Mouse (Mus musculus): Measurements from ENCODE around the gene Krt31.

Gene Krt31
- long read RNA-seq, experiment 1, result 0 reads
- long read RNA-seq, experiment 2, result 0 reads

DNA sequence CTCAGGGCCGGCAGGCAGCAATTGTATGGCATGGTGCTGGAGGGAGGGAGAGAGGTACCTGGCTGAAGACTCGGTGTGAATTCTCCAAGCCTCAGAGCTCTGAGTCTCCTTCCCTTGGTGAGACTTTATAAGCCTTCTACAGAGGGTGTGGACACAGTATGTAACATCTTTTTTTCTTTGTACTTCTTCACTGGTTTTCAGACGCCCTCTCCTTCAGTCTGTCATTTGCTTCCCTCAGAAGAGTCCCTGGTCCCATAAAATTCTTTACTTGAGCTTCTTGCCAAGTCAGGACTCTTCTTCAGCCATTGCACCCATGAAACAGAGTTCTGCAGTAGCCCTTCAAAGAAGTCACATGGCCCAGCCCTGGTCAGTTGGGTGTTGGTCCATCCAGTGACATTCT lies at the start of gene Krt31:
Gene Krt31 (minus strand): TSS at position 101 of the 400 bp plus-strand sequence.
- intact Hi-C loops (cut with DNase I), result no loop called here

DNA sequence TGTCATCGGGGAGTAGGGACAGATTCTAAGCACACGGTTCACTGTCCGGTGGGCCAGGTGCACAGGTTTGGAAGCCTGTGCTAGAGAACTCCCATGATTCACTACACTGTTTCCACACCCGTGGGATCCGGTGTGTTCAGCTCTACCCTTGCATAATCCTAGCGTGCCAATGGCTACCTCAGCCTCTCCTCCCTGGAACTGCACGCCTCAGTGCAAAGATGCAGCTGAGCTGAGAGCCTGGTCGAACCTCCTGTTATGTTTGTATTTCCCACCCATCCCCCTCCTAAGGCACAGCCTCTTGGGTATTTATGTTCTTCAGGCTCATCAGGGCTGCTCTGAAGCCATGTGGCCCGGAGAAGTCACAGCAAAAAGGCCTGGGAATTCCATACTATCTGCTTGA lies 47.5 kb upstream of the Krt31 start:
- intact Hi-C loops (cut with DNase I), result no loop called here

DNA sequence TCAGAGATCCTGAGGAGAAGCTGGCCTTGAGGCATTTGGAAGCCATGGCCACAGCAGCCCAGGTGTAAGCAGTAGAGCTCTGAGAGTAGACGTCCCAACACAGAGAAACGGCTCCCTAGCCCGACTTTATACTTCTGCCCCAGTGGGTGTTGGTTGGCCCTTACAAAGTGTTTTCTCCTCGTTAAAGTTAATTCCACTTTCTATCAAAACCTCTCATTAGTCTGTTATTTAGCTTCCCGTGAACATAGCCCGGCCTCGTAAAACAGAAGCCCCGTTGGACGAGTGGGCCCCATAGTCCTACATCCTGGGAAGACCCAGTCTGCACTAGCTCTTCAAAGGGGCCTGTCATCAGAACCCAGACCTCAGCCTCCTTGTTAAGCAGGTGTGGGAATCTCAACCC lies 45.8 kb upstream of the Krt31 start, which contains the start of gene Krt35:
Gene Krt35 (minus strand): TSS at position 101 of the 400 bp plus-strand sequence.
- intact Hi-C loops (cut with DNase I), result no loop called here

DNA sequence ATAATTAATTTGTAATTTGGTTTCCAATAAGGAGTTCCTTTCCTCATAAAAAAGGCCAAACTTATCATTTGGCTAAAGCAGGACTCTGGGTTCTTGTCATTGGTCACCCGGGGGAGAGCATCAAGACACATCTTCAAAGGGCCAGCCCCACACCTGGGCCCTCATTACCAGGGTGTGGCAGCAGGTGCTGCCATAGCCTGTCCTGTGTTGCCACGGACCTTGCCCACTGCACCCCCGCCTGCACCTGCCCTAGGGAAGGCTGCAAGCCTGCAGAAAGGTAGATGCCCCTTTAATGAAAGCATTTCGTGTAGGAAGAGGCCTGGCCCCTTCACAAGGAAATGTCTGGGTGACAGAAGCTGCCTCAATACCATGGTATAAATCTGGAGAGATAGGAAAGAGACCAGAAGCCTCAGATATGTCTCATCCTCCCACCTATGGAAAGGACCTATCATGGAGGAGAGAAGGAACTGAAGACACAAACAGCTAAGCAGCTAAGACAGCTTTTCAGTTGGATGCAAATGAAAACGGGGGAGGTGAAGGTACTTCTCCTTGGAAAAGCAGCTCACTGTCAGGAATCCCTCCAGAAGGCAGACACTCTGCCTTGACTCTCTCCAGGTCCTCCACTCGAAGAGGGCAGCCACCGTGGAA lies 38.2 kb upstream of the Krt31 start:
- intact Hi-C loops (cut with DNase I), result no loop called here

DNA sequence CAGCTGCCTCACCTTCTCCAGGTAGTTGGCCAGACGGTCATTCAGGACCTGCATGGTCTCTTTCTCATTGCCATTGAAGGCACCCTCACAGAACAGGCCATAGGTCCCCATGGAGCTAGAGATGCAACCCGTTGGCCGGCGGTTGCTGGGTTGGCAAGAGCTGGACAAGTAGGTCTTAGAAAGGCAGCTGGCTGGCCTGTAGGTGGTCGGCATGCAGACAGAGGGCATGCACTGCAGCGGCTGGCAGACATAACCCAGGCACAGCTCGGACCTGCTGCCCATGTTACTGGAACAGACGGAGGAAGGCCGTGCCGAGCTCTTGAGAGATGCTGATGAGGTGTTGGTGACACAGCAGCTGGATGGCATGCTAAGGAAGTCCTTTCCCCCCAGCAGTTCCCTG lies 37.5 kb upstream of the Krt31 start, which contains the start of gene Krt32:
Gene Krt32 (minus strand): TSS at position 366 of the 400 bp plus-strand sequence.
- intact Hi-C loops (cut with DNase I), result no loop called here

DNA sequence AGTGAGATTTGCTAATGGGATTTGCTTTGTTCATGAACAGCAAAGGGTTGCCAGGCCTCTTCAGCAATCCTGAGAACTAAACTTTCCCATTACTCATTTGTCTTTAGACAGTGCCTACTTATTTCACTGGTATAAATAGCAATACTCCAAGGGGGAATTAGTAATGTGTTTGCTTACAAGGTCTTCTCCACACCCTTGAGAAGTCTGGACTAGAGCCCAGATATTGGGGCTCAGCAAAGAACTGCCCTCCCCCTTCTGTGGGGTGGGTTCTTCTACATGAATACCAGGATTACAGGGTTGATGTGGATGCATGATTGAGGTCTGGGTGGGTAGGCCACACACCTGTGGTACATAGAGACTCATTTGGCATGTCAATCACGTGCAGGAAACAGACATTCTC lies 23.5 kb upstream of the Krt31 start:
- intact Hi-C loops (cut with DNase I), result no loop called here

DNA sequence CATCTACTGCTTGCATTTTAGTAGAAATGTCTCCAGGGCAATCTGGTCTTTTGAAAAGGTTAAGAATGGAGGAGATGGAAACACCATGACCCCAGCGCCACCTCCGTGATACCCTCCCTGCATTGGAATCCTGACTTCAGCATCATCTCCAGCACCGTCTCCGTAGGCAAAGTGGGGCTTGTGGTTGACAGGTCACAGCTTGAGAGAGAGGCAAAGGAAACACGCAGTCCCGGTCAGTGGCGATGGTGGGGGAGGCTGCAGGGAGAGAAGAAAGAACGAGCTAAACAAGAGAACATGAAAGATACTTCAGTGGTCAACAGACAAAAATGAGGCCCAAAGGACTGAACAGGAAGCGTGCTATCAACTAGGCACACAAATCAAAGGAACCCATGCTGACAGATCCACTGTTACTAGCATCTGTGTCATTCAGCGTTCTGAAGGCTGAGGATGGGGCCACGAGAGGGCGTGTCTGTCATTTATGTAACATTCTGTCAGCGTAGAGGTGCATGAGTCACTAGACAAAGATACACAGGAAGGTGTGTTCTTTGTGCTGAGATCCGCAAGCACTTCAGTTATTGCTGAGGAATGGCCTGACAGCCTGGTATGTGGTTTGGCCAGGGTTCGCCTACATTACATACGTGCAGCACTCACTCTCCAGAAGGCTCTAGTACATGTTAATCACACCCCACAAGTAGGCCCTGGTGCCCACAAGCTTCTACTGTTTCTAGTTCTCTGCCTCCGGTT lies 17.1 kb upstream of the Krt31 start:
- intact Hi-C loops (cut with DNase I), result no loop called here

DNA sequence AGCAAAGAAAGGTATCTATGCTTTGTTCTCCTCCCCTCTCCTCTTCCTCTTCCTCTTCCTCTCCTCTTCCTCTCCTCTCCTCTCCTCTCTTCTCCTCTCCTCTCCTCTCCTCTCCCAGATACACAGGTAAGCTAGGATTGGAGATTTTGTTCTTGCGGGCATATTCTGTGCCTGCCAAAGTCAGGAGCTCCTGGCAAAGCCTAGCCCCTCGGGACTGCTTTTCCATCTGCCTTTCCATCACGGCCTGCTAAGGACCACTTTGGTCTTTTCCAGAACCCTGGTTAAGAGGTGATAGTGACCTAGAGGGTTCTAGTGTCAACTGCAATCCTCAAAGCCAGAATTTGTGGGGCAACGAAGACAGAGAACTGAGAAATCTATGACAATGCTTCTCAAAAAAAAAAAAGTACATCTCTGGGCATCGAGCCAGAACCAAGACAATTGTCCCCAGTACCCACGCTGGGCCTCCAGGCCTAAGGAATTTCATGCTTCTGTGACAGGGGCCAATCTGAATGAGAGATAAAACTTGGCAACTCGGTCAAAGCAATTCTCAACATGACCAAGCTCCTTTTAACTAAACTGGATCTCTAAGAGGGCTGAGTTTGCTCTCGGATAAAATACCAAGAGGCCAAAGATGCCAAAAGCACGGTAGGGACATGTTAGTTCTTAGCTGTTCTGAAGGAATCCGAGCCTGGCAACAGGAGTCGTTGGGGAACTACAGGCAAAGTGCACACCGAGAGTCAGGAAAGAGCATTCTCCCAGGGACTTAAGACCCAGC lies 16.1 kb upstream of the Krt31 start:
- intact Hi-C loops (cut with DNase I), result no loop called here

DNA sequence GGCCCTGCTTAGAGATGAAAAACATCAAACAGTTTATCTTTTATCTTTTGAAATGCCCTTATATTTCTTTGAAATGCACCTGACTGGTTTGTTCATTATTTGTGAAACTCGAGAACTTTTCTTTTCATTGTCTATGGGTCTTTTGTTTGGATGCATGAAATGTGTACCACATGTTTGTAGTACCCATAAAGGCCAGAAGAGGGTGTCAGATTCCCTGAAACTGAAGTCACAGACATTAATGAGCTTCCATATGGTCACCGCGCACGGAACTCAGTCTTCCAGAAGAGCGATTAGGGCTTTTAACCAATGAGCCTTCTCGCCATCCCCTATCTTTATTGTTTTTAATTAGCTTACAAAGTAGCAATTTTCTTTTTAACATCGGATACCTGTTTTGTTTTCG lies 8.5 kb upstream of the Krt31 start:
- intact Hi-C loops (cut with DNase I), result no loop called here

DNA sequence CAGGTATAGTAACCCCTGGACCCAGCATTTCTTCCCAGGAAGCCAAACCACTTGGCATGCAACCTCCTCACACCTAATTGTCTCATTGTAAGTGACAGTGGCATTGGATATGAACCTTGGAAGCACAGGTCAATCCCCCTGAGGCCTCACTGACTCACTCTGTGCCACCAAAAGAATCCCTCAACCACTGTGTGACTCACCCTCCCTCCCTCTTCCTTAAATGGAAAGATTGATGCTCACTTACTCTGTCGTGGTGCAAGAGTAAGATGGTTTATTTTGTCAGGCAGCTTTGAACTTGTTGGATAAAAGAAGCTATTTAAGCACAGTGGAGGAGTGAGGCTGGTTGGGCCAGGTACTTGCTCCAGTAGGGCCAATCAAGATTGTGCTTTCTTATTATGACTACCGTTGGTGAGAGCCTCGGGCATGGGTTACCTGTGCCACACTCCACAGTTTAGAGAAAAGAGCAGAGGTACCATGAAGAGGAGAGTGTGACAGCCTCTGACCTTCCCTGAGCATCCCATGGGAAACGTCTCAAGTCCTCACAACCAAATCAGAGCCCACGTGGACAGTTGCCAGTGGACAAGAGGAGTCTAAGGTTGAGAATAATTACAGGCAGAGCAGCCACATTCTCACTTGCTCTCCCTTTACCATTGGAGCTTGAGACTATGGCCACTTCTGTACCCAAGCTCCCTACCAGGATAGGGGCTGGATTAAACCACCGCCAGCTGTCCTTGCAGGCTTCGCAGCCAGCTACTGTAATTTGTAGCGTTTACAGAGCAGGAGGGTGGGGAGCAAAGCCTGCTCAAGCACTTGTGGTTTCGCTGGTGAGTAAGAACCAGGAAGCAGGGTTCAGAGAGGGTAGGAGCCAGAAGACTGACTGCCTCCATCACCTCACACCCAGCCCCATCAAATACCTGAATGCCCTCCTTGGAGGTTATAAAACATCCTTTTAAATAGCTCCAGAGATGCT lies 5.6 kb upstream of the Krt31 start:
- intact Hi-C loops (cut with DNase I), result no loop called here

DNA sequence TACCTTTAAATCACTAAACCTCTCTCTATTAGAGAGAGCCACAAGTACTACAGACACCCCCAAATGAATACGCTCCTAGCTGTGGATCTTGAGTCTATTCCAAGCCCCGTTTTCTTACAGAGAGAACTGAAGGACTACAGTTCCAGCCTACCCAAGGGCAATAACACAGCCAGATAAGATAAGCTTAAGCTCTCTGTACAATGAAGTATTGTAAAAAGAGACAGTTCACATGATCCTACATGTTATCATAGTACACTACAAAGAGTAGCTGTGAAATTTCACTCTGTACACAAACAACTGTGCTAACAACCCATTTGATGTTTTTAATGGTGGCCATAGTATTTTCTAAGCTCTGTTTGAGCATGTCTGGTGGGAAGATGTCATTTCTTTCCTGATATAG lies 3.2 kb downstream of the Krt31 start:
- intact Hi-C loops (cut with DNase I), result no loop called here

DNA sequence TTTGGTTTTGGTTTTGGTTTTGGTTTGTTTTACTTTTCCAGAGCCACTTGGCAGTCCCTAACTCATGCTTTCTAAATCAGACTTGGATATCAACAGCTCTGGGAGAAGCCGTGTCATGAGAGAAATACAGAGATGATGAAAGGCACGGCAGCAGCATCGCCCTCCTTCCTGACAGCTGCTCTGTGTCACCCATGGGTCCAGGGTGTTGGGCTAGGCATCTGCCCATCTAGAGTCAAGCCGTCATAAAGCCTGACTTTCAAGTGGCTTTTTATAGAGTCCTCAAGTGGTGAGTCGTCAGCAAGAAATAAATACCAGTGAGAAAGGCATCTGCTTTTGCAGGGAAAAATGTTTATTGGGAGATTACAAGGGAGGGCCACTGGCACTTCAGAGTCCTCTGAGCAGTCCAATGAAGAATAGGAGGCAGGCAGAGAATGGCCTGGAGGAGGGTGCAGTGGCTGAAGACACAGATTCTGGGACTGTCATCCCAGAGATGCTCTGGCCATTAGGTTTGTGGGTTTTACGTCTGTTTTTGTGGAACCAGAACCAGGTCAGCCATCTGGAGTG lies 4.0 kb downstream of the Krt31 start:
- intact Hi-C loops (cut with DNase I), result no loop called here

DNA sequence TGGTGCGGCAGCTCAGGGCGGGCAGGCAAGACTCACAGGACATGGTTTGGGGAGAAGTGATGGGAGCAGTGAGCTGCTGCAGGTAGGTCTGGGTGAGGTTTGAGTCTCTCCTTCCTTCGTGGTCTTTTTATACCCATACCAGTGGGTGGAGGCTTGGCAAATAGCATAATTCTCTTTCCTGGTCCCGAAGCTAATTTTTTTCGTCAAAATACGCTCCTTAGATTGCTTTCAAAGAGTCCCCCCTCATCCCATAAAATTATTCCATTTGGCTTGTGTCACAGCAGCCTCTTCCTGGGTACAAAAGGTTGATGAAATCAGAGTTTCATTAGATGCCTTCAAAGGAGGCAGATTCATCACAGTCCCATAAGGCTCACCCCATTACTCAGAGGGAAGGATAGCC lies 8.9 kb downstream of the Krt31 start, which contains the start of gene Krt34:
Gene Krt34 (minus strand): TSS at position 101 of the 400 bp plus-strand sequence.
- intact Hi-C loops (cut with DNase I), result no loop called here

DNA sequence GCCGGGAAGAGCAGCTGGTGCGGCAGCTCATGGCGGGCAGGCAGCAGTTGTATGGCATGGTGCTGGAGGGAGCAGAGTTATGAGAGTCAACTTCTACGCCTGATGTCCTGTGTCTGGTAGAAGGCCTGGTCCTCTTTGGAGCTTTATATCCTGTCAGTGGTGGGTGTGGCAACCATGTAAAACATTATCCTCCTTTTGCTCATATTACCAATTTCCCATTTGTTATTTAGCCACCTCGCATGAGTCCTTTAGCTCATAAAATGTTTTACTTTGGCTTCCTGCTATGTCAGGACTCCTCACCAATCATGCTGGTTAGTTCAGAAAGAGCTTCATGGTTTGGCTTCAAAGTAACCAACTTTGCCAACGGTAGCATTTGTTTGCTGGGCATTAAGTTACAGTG lies 20.6 kb downstream of the Krt31 start, which contains the start of gene Krt33b:
Gene Krt33b (minus strand): TSS at position 101 of the 400 bp plus-strand sequence.
- intact Hi-C loops (cut with DNase I), result no loop called here

DNA sequence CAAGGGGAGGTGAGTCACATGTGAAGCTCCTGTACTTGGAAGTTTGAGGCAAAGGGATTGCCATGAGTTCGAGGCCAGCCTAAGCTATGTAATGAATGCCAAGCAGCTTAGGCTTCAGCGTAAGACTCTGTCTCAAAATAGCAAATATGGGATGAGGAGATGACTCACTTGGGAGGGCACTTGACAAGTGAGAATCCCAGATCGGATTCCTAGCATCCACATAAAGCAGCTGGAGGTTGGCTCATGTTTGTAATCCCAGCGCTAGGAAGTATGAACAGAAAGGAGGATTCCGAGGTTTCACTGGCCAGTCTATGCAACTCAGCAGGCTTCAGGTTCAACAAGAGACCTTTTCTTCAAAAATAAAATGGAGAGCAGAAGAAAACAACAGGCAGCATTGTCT lies 28.9 kb downstream of the Krt31 start:
- intact Hi-C loops (cut with DNase I), result no loop called here

DNA sequence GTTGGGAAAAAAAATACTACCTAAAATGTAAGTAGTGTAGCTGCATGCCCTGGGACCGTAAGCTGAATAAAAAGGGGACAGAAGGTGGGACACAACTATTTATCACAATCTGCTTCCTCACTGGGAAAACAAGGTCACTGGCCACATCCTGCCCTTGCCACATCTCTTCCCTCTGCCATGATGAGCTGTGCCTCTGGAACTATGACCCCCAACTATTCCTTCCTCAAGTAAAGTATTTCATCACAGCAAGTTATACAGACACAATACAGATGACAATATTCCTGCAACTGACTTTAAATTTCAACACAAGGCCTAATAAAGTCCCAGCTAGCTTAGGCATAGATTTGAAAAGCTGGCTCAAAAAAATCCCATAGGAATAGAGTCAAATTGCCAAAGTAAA lies 30.9 kb downstream of the Krt31 start:
- intact Hi-C loops (cut with DNase I), result no loop called here

DNA sequence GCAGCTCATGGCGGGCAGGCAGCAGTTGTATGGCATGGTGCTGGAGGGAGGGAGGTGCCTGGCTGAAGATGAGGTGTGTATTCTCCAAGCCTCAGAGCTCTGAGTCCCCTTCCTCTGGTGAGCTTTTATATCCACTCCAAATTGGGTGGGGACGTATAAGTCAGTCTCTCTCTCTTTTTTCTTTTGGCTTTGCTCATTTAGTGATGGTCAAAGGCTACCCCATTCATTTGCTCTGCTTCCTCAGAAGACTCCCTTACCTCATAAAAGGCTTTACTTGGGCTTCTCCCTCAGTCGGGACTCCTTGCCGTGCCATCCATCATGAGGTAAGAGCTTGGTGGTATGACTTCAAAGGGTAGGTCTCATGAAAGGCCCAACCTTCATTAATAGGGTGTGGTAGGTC lies 34.2 kb downstream of the Krt31 start, which contains the start of gene Krt33a:
Gene Krt33a (minus strand): TSS at position 101 of the 400 bp plus-strand sequence.
- intact Hi-C loops (cut with DNase I), result no loop called here

DNA sequence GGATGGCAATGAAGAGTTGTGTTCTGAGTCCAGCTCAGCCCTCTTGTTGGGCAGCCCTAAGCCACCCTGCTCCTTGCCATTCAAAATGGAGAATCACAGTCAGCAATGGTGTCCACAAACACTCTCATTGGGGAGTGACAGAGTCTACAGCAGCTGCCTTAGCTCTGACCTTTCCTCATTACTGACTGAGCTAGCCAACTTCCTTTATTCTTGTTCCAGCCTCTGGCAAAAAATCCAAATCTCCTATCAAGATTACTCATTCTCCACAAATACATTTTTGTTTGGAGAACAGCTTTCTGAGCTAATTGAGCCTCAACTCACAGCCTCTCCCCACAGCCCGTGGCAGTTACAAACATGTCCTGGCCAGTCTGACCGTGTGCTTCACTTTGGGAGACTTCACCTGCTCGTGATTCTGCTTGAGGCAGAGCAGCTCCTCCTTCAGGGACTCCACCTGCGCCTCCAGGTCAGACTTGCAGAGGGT lies 36.6 kb downstream of the Krt31 start:
- intact Hi-C loops (cut with DNase I), result no loop called here

DNA sequence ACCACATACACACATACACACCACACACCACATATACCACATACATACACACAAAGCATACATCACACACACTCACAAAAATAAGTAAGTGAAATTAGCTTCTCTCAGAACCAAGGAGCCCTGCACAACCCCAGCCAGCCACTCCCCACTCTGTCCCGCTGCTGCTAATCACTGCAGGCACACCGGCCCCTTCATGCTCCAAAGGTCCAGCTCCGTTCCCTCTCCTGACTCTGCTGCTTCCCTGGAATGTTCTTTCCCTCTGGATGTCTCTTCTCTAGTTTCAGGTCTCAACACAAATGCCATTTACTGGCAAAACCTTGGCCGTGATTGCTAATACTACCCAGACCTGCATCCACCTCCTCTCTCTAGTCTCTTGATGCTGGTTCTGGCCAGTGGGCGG lies 39.7 kb downstream of the Krt31 start:
- intact Hi-C loops (cut with DNase I), result no loop called here

DNA sequence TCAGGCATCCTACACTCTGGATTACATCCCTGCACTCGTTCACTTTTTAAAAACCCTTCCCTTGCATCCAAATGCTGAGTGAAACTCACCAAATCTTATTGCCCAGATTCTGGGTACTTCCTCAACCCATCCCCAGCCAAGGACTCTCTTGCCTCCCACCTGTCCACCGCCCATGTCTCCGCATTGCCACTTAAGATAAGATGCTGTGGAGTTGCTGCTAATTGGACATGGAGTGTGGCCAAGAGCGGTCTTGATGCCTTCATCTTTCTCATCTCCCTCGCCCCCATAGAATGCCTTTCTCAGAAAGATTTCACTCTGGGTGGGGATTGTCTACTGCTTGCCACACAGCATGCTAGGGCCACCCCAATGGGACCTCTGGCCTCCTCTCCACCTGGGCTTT lies 42.0 kb downstream of the Krt31 start:
- intact Hi-C loops (cut with DNase I), result loop anchor here (10.0 kb wide), 1 partner anchor 434 kb away; no protein-coding TSS in a partner anchor
